In genomic region chr8:116980117-116980516, GRCm38 (mm10) we compare ENCODE assay signal across 8 mouse cellular contexts. TPM values are rescaled to one million over a fixed set of nuclear protein-coding genes. Genes with fewer than 3 reads are reported as not detected.
DNase-seq lines count a peak whose midpoint lies in the region; ATAC-seq and TF ChIP-seq lines count a peak whose summit lies in the region.

No protein-coding gene starts in this region.

- no peak overlapping the region for H3K9ac ChIP-seq in liver, embryonic 16.5 days (ENCODE audit: low read depth, low read length)

- TF ChIP-seq CTCF in E14TG2a.4 (conservative IDR thresholded peaks at IDR 0.05; ENCODE audit: low read length): peak; percentile 85

- peaks cover 49% of the 10 kb centered on the region for H3K4me1 ChIP-seq in E14TG2a.4 (replicated peaks; ENCODE audit: low read depth, low read length)
- H3K4me1 ChIP-seq in liver, embryonic 16.5 days (ENCODE audit: control insufficient read depth, low read depth, low read length): peaks cover 16% of the 10 kb centered on the region

- H3K4me3 ChIP-seq in E14TG2a.4 (replicated peaks; ENCODE audit: low read length): no peak overlapping the region
- no peak overlapping the region for H3K4me3 ChIP-seq in liver, embryonic 16.5 days (ENCODE audit: low read depth, low read length)

- no peak for ATAC-seq in liver, embryonic 16.5 days (ENCODE audit: low read depth)

- peak; percentile 47 to 83 for DNase-seq in adrenal gland, adult (ENCODE audit: inconsistent age in 2 of 2, low spot score in 1 of 2)
- DNase-seq in adrenal gland, adult 8-10 months: no peak
- peak; percentile 36 for DNase-seq in cerebellum, adult 11-12 months
- peak; percentile 51 for DNase-seq in gastrocnemius, postnatal 10 days
- peak; percentile 73 for DNase-seq in kidney, postnatal 14 days
- peak; percentile 54 for DNase-seq in retina, postnatal 7 days (ENCODE audit: low read depth, low spot score)

- H3K9me3 ChIP-seq in E14TG2a.4 (ENCODE audit: low read length): no peaks in the 10 kb centered on the region
- no peaks in the 10 kb centered on the region for H3K9me3 ChIP-seq in liver, embryonic 16.5 days (replicated peaks; ENCODE audit: control insufficient read depth, low read length)

- peak overlapping the region; percentile 14; the same call in 1 of the 2 replicates for H3K4me2 ChIP-seq in liver, embryonic 16.5 days (ENCODE audit: low read depth, low read length)

- no peak overlapping the region for H3K27ac ChIP-seq in liver, embryonic 16.5 days (ENCODE audit: low read length)

- no peaks in the 10 kb centered on the region for H3K27me3 ChIP-seq in E14TG2a.4 (ENCODE audit: insufficient read depth, low read length)
- H3K27me3 ChIP-seq in liver, embryonic 16.5 days (ENCODE audit: control insufficient read depth, insufficient read depth, low read depth, low read length): no peaks in the 10 kb centered on the region; the same call in 1 of the 2 replicates

- WGBS in liver, embryonic 16.5 days (ENCODE audit: insufficient replicate concordance): 17% methylated on average over 4 of the region's 4 CpGs

- peaks cover 39% of the 10 kb centered on the region for H3K36me3 ChIP-seq in E14TG2a.4 (ENCODE audit: insufficient read depth, low read length)
- H3K36me3 ChIP-seq in liver, embryonic 16.5 days (ENCODE audit: control insufficient read depth, insufficient read depth): no peaks in the 10 kb centered on the region

RNA-seq across cellular contexts. Expression of gene 1700030J22Rik, which starts 1.4 kb away (rescaled TPM):
- total RNA-seq in adrenal gland, adult 8-10 months (2022): 1 to 10 TPM; 1.8 to 2.4 (median 2.1) TPM
- under 1 TPM; 0.14 to 0.23 TPM for total RNA-seq in gastrocnemius, postnatal 10 days (2021)
- 0.47 and 0.54 TPM in 2 replicates for polyA plus RNA-seq in liver, embryonic 16.5 days (2015; fragmentation: Nextera tagmentation; extraction: Ambion mirVana)

RNA-seq across cellular contexts. Expression of gene Gcsh, which starts 13.2 kb away (rescaled TPM):
- total RNA-seq in adrenal gland, adult 8-10 months (2022): 100 to 1,000 TPM; 142 to 228 (median 186) TPM
- 10 to 100 TPM; 44.7 to 52.5 TPM for total RNA-seq in gastrocnemius, postnatal 10 days (2021)
- 92.4 and 94.0 TPM in 2 replicates for polyA plus RNA-seq in liver, embryonic 16.5 days (2015; fragmentation: Nextera tagmentation; extraction: Ambion mirVana)

RNA-seq across cellular contexts. Expression of gene Atmin, which starts 36.9 kb away (rescaled TPM):
- 10 to 100 TPM; 23.9 to 33.7 (median 30.8) TPM for total RNA-seq in adrenal gland, adult 8-10 months (2022)
- total RNA-seq in gastrocnemius, postnatal 10 days (2021): 10 to 100 TPM; 12.0 to 14.5 TPM
- 3.3 and 3.8 TPM in 2 replicates for polyA plus RNA-seq in liver, embryonic 16.5 days (2015; fragmentation: Nextera tagmentation; extraction: Ambion mirVana)

RNA-seq across cellular contexts. Expression of gene Cenpn, which starts 58.6 kb away (rescaled TPM):
- 1 to 10 TPM; 2.5 to 5.8 (median 4.4) TPM for total RNA-seq in adrenal gland, adult 8-10 months (2022)
- total RNA-seq in gastrocnemius, postnatal 10 days (2021): 1 to 10 TPM; 3.1 to 5.2 TPM
- 21.5 and 22.2 TPM in 2 replicates for polyA plus RNA-seq in liver, embryonic 16.5 days (2015; fragmentation: Nextera tagmentation; extraction: Ambion mirVana)

RNA-seq across cellular contexts. Expression of gene Cmc2, which starts 58.9 kb away (rescaled TPM):
- 10 to 100 TPM; 46.5 to 55.8 (median 50.1) TPM for total RNA-seq in adrenal gland, adult 8-10 months (2022)
- 10 to 100 TPM; 22.2 to 24.1 TPM for total RNA-seq in gastrocnemius, postnatal 10 days (2021)
- 49.7 and 54.0 TPM in 2 replicates for polyA plus RNA-seq in liver, embryonic 16.5 days (2015; fragmentation: Nextera tagmentation; extraction: Ambion mirVana)
